Mouse (Mus musculus): ENCODE measurements around the gene Zfp978.
"Not testable (repeated sequence)": the region's sequence is repeated elsewhere in the genome, so short reads cannot be mapped to it uniquely, and the experiment has no call there.

Gene Zfp978

DNA sequence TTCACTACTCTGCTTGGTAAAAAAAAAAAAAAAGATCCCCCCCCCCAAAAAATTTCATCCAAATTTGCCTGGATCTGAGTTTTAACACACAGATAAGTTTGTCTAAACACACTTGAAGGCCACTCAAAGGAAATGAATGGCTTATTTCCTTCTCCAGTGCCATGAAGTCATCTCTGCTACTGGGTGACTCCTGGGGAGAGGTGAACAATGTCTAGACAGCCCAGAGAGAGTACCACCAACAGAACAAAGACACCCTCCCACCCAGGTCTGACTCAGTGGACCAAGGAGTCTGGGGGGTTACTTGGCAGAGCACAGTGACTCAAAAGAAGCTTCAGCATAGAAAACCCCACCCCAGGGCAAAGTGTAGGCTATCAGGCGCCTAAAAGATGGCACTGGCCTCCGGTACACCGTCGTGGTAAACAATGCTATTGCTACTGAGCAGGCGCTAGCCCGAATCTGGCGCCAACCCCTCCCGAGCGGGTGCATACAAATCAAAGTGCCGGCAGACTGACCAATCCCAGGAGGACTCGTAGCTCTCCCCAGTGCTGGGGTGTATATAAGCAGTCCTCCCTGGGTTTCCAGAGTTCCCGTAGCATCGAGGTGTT lies 9.6 kb upstream of the Zfp978 start:
- peak; percentile 80 for DNase-seq

GRCm38 (mm10) chr4:147353626-147354025 lies 7.5 kb upstream of the Zfp978 start:
- peak; percentile 89 for DNase-seq

GRCm38 (mm10) chr4:147356042-147356441 lies 5.1 kb upstream of the Zfp978 start:
- not testable (repeated sequence) for DNase-seq

- not testable (repeated sequence) for DNase-seq
These were observed 3.9 kb upstream of the Zfp978 start for GRCm38 (mm10) chr4:147357195-147357594.

DNA sequence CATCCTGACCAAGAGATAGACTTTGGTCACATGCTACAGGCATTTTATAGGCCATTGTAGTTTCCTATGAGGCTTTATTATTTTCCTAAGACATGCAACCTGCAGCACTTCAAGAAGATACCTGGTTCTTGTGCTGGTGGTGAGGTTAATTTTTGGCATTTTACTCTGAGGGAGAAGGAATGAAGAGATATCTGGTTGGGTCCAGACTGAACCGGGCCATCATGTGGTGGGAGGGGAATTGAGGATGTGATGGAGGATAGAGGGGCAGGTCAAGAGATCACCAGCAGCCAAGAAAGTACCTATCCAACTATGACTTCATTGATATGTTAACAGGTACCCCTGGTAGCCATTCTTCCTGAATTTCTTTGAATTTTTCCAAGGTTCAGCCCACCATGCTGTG lies 769 bp downstream of the Zfp978 start:
- DNase-seq = not testable (repeated sequence)

- DNase-seq = not testable (repeated sequence)
These were observed 8.5 kb downstream of the Zfp978 start for GRCm38 (mm10) chr4:147369564-147369963.

- peak; percentile 90 for DNase-seq
These were observed 22.1 kb downstream of the Zfp978 start for GRCm38 (mm10) chr4:147383199-147383598.

DNA sequence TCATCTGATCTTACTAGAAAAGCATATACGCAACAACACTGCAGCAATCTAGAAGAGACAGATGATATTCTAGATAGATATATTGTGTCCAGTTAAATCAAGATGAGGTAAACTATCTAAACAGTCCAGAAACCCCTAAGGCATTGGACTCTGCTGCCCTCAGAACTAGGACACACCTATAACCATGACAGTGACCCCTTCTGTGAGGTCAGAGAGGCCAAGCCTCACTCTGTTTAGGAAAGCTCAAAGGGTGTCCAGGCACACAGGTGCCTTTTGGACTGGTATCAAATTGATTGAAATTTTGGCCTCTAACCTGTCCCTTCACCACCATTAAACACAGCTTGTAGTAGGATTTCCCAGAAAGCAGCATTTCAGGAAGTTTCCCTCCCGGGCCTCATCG lies 36.1 kb downstream of the Zfp978 start:
- peak; percentile 93 for DNase-seq

- peak; percentile 93 for DNase-seq
These were observed 37.0 kb downstream of the Zfp978 start for GRCm38 (mm10) chr4:147397934-147398682.

- DNase-seq = peak; percentile 95
These were observed 37.6 kb downstream of the Zfp978 start for GRCm38 (mm10) chr4:147398741-147399140.

GRCm38 (mm10) chr4:147399505-147399904 lies 38.4 kb downstream of the Zfp978 start:
- DNase-seq = peak; percentile 89

GRCm38 (mm10) chr4:147400031-147400847 lies 39.1 kb downstream of the Zfp978 start:
- peak; percentile 94 for DNase-seq

DNA sequence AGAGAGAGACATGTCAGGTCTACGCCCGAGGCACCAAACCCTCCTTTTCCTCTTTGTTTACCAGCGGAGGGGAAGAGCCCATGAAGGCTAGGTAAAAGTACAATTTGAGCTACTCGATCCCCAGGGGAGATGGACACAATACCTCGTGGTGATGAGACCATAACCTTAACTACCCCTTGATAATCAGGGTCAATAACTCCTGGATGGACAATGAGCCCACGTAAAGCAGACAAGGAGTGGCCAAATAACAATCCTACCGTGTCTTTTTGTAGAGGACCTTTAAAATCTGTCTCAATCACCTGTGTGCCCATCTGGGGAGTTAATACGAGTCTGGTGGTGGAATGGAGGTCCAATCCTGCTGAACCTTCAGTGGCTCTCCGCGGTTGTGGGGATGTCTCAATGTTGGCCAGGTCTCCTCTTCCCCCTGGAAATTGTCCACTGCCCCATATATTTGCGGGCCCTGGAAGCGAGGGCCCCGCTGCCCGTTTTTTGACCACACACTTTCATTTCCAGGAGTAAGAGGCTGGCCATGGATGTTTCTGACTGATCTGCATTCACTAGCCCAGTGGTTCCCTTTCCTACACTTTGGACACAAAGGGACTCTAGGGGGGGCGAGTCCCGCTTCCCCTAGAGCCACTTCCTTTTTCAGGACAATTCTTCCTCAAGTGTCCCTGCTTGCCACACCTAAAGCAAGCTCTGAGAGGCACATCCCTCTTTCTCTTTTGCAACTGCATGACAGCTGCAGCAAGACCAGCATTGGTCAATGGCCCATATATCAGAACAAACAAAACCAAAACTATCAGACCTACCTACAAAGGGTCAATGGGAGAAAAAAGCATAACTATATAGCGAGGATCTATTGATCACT lies 40.0 kb downstream of the Zfp978 start:
- DNase-seq = peak; percentile 96

DNA sequence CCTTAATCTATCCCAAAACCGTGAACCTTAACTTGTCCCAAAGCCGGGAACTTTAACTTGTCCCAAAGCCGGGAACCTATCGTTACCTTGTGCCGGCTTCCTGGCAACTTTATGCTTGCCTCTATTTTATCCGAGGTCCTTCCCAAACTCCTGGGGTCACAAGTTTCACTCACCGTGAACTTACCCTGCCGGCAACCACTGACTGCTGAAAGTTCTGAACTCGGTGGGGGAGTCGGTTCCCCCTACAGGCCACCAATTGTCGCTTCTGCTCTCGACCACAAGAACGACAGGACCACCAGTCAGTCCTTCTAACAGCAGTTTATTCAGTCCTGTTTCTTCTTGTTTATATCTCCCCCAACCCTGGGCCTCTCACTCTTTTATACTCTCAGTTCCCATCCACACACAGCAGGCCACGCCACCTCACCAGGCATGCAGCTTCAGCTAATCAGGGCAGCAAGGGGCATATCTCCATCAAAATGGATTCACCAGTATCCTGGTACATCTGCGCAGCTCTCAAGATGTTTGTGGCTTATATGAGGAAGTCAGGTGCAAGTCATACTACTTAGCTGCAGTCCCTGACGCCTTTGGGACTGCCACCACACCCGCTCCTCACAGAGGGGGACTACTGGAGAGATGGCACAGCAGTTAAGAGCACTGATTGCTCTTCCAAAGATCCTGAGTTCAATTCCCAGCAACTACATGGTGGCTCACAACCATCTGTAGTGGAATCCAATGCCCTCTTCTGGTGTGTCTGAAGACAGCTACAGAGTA lies 40.8 kb downstream of the Zfp978 start:
- peak; percentile 94 for DNase-seq

GRCm38 (mm10) chr4:147402507-147402890 lies 41.4 kb downstream of the Zfp978 start:
- peak; percentile 94 for DNase-seq

DNA sequence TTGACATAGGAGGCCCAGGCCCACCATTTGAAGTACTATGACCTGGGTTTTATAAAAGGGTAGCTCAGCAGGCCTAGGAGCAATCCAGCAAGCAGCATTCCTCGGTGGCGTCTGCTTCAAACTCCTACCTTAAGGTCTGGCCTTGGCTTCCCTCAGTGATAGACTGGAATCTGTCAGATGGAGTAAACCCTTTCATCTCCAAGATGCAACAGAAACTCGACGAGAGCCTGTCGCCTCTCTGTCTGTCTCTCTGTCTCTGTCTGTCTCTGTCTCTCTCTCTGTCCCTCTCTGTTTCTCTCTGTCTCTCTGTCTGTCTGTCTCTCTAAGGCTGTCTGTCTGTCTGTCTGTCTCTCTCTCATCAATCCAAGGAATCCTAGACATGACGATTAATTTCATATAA lies 42.4 kb downstream of the Zfp978 start:
- peak; percentile 92 for DNase-seq

GRCm38 (mm10) chr4:147403931-147404913 lies 43.1 kb downstream of the Zfp978 start:
- peak; percentile 95 for DNase-seq

- peak; percentile 95 for DNase-seq
These were observed 45.8 kb downstream of the Zfp978 start for GRCm38 (mm10) chr4:147406735-147407462.

- no peak for DNase-seq
These were observed 46.3 kb downstream of the Zfp978 start for GRCm38 (mm10) chr4:147407463-147407822.

DNA sequence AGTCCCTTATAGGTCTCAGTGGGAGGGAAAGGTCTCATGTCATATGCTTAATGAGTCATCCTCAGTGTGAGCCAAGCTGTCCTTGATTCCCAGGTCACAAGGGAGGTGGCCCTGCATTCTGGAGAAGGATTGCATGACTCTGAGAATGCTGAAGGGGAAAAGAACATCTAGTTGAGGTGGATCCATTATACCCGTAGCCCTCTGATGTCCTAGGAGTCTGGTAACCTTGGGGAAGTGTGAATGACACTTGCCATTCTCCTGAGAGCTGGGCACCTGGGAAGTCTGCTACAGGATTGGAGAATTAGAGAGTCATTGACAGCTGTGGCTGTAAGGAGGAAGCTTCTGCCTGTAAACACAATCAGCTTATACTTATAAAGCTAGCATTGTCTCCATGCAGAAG lies 55.3 kb downstream of the Zfp978 start:
- DNase-seq = peak; percentile 89
